Mouse (Mus musculus) neutrophil, adult 5-6 weeks (primary cell): Measurements from ENCODE around the gene Stambpl1. TPM values are rescaled to one million over a fixed set of nuclear protein-coding genes. Genes with fewer than 3 reads are reported as not detected.
"Not testable (repeated sequence)": the region's sequence is repeated elsewhere in the genome, so short reads cannot be mapped to it uniquely, and the experiment has no call there.

Experiments
- ATAC-seq: fragments of 151-379, 151-347 bp; 2 replicates; pipeline ENCODE4 v1.8.0; 2017; ENCODE audit warnings: mild to moderate bottlenecking, moderate TSS enrichment; ENCODE audit not compliant: insufficient number of reproducible peaks, poor library complexity, low FRiP score, severe bottlenecking; ENCODE audit errors: extremely low read depth
- total RNA-seq: library from RNA; stranded (forward); fragments of 200-1000 nt; gene quantifications from 2 replicates; pipeline ENCODE4 v1.2.3, GENCODE M21; 2017

The Stambpl1 gene
- total RNA-seq, 1 experiment from 2014 or later, result 35.0 TPM

DNA sequence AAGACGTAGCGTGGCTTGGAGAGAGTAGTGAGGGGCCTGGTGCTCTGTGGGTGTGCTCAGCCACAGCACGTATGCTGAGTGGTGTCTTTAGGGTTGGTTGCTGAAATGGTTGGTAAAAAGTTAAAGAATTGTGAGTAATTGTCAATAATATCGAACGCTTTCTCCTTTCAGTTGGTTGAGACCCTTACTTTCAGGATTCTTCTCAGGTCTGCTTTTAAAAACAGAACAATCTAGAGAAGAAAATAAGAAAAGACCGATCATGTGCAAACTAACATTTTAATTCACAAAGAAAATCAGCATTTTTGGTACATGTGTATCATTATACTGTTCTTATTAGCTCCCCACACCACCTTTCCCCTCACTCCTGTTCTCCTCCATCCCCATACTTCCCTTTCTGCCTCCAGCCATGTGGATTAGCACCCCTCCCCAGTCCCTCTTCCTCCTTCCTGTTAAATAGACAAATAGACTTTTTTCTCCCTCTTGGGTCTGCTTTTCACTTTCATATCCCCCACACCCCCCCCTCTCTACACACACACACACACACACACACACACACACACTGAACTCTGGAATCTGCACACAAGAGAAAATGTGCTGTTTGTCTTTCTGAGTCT is 2.2 kb downstream of the Stambpl1 start:
- no peak for ATAC-seq

DNA sequence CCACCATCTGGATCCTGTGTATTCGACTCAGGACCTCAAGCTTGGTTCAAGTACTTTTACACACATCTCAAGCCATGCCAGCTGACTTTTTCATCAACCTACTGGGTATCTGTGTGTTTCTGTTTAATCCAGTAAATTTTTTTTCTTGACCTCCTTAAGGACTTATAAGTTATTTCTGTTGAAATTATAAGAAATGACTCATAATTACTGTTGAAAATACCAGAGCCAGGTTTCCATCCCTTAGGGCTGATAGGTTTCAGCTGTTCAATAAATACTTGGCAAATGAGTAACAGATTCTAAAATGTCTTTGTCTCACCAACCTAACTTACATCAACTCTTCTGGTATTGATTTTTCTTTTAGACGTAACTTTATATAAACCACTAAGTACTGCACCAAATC is 3.0 kb downstream of the Stambpl1 start:
- no peak for ATAC-seq

DNA sequence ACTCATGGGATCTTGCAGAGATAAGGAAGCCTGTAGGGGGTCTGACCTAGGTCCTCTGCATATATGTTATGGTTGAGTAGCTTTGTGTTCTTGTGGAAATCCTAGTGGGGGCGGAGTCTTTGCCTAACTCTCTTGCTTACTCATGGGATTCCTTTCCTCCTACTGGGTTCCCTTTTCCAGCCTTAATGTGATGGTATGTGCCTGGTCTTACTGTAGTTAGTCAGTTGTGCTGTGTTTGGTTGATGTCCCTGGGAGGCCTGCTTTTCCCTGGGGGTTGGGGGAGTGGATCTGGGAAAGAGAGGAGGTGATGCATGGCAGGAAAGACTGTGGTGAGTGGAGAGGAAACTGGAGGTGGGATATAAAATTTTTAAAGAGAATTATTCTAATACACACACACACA is 6.0 kb downstream of the Stambpl1 start:
- no peak for ATAC-seq

DNA sequence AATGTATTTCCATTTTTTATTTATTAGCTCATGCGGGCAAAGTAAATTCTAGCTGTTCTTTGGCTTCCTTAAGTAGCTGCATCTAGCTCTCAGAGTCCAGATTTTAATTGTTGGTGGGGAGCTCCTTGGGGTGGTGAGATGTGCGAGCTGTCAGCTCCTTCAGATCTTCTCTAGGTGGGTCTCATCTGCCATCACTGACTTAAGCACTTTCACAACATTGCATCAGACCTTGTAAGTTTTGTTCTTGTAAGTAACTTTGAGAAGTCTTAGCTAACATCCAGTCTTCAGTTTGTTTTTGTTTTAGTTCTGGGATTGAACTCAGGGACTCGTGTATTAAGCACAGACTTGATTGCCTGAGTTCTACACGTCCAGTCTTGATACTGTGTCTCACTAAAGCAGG is 6.9 kb downstream of the Stambpl1 start:
- ATAC-seq, result no peak

DNA sequence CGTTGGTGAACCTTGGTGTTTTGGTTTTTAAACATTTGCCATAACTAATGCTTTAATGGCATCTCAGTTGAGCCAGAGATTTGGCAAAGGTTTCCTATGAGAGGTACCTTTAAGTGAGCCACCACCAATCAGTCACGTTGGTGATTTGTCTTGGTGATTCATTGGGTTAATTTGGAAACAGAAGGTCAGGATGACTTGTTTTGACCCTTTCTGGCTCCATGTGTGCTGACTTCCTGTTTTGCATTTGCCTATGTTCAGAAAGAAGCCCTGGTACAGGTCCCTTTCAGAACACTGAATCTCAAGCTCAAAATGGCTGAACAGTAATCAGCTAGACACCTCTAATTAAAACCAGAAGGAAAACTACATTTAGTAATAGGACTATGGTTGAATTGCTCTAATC is 7.5 kb downstream of the Stambpl1 start:
- peak; percentile 60; the same call in 1 of the 2 replicates for ATAC-seq

DNA sequence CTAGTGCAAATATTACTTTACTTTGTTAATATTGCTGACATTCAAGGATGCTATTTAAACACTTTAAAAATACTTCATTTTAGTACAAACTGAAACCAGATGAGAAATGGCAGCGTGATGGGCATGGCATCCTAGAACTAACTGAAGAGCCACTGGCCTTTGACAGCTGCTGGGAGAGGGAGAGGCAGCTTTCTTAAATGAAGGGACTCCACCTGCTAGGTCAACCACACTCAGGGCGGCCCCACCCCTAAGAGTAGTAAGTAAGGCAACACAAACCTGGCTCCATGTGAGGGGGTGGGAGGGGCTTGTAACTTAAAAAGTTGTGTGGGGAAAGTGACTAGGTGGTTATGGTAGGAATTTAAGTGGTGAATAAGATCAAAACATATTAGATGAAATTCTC is 10.6 kb downstream of the Stambpl1 start:
- no peak for ATAC-seq

DNA sequence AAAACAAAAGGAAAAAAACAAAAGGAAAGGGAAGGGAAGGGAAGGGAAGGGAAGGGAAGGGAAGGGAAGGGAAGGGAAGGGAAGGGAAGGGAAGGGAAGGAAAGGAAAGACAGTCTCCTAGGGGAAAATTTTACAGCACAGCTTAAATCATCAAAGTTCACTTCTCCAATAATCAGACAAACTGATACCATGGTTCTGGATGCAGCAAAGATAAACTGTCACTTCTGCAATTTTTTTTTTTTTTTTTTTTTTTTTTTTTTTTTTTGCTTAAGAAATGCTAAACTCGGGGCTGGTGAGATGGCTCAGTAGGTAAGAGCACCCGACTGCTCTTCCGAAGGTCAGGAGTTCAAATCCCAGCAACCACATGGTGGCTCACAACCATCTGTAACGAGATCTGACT is 14.1 kb downstream of the Stambpl1 start:
- ATAC-seq, result not testable (repeated sequence)

DNA sequence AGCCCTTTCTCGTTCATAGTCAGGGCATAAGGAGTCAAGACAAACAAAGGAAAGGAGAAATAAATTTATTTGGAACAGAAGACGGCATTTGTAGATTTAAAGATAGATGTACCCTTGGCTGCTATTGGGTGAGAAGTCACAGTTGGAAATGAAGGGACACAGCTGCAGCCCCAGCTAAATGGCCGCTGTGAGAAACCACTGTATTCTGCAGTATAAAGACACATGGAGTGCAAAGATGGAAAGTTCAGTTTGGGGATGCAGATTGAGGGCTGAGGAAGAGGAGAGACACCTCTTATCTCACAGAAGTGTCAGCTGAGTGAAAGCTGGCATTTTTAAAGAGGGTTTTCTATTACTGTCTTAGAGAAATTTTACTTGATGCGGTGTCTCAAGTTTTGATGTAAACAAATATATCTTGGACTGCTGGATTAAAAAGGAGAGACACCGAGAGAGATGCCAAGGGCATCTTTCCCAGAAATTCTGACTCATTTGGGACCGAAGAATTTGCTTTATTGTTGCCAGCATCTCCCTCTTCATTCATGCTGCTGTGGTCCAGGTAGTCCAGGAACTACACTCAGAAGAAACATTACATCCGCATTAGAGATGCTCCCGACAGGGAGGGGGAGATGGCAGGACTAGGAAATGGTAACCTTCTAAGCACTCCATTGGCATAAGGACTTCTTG is 14.9 kb downstream of the Stambpl1 start:
- ATAC-seq, result no peak

DNA sequence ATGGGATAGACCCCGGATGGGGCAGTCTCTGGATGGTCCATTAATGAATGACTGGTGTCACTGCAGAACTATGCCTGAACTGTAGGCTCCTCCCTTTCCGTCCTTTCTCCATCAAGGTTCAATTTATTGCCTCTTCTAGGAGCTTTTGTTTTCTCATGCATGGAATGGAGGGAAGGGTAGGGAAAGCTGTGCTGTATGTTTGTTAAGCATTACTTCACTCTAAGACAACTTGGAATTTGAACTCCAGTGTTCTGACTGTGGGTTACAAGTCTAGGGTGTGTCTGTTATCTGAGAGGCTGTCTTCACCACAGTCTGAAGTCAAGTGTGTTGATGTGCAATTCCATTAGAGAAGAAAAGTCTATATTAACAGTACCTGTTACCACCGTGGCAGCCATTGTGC is 17.0 kb downstream of the Stambpl1 start:
- ATAC-seq, result no peak

DNA sequence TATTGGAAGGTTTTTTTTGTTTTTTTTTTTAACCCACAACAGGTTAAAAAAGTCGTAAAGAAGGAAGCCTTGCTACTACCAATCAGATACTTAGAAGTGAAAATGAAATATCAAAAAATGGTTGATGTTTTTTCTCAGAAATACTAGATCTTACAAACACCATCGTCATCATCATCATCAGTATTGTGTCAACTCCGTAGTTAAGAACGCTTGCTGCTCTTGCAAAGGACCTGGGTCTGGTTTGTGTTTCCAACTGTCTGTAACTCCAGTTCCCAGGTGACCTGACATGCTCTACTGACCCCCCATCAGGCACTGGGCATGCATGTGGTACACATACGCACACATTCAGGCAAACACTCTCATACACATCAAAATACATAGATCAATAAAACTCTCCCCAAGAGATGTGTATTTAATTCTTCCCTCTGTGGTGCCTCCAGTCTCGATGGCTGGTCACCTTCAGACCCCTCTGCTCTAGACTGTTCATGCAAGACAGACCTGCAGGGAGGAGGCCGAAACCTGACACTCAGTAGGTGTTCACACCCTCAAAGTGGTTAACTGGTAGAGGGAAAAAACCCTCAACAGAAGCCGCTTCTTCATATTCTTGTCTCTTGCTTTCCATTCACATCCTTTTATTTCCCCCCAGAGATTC is 18.0 kb downstream of the Stambpl1 start:
- no peak for ATAC-seq

DNA sequence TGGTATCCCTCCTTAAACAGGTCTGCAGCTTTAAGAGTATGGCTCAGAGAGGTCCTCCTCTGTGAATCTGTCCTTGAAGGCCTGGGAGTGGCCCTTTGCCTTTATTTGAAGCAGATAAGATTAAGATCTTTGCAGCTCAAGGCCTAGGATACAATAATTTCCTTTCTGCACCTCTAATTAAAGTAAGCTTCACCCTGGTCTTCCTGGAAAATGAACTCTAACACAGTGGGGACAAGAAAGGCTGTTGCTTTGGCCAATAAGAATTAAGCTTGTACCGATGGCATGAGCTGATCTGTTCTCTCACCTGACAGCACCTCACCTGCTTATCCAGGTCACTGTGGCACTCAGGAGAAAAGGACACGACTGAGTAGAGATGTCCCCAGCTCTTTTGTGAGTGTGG is 18.8 kb downstream of the Stambpl1 start:
- no peak for ATAC-seq

DNA sequence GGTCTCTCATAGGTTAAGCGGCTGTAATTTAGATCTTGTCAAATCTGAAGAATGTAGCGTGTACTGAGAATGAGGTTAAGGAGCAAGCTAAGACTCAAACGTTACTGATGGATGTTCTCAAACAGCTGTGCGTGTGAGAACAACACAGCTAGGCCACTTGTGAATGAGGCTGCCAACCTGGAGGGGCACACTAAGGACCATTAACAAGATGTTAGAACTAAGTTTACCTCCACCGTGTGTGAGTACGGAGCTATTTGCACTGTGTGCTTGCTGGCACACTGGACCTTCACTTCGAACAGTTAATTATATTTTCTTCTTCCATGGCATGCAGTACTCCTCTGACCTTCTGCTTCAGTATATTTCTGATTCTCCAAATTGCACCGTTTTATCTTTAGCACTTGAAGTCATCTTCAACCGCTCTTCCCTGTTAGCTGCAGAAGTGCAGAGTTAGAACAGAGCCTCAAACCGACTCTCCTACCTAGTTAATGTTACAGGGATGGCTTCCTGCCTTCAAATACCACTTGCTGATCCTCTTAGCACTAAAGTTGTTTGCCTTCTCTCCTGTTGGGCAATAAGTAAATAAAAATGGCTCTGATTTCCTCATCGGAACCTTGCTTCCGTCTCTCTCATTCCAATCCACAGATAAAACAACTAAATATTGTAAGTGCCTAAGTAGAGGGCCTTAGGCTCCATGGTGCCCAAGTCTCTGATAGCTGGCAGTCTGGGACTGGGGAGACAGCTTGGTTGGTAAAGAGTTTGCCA is 20.6 kb downstream of the Stambpl1 start:
- no peak for ATAC-seq

DNA sequence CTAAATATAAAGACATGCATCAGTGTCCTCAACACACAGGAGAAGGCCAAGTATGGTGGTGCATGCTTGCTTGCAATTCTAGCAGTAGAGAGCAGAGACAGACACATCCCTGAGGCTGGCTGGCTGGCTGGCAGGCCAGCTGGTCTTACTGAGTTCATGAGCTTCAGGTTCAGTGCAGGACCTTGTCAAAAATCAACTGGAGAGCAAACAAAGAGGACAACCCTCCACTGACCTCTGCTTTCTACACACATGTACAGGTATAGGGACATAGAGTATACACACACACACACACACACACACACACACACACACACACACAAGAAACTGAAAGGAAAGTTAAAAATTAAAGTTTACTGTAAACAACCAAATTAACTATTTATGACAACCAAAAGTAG is 21.2 kb downstream of the Stambpl1 start:
- no peak for ATAC-seq

DNA sequence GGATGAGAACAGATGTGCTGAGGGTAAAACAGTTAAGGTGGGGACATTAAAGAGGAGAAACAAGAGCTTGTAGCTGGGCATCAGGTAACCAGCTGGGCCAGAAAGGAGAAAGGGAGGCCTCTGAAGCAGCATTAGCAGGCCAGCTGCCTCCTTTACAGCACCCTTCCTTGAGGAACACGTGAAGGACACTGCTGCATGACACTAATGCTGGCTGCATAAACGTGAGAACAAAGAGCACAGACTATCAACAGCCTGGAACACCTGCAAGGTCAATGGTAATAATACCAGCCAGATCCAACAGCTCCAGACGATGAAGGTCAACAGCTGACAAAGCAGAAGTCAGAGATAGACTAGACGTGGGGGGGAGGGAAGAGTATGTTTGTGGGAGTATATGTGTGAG is 22.1 kb downstream of the Stambpl1 start:
- ATAC-seq, result no peak

DNA sequence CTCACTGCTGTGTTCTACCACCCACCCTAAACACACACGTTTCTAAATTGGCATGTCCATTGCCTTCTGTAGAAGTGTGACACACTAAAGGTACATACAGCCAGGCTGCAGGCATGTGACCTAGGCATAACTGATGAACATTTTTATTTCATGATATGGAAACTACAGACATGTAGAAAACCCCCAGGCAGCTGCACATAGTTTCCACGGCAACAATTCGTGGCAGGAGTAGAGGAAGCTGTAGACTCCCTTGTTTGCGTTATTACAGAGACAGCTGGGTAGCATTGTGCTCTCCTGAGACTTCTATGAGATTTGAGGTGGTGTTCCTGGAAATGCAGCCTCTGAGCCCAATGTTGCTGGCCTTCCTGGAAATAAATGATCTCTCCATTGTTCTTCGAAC is 24.9 kb downstream of the Stambpl1 start:
- no peak for ATAC-seq

DNA sequence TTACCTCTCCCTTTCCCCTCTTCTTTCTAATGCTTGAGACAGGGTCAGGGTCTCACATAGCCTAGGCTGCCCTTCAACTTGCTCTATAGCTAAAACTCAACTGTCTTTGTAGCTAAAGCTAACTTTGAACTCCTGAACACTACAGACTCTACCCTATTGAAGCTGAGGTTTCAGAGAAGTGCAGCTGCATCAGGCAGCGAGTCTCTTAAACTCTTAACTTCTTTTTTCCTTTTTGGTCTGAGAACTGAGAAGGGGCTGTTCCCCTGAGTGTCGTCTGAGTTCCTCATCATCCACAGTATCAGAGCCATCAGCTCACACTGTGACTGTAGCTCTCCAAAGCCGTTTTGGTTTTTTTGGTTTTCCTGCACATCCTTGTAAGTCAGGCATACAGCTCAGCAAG is 25.7 kb downstream of the Stambpl1 start:
- ATAC-seq, result no peak

DNA sequence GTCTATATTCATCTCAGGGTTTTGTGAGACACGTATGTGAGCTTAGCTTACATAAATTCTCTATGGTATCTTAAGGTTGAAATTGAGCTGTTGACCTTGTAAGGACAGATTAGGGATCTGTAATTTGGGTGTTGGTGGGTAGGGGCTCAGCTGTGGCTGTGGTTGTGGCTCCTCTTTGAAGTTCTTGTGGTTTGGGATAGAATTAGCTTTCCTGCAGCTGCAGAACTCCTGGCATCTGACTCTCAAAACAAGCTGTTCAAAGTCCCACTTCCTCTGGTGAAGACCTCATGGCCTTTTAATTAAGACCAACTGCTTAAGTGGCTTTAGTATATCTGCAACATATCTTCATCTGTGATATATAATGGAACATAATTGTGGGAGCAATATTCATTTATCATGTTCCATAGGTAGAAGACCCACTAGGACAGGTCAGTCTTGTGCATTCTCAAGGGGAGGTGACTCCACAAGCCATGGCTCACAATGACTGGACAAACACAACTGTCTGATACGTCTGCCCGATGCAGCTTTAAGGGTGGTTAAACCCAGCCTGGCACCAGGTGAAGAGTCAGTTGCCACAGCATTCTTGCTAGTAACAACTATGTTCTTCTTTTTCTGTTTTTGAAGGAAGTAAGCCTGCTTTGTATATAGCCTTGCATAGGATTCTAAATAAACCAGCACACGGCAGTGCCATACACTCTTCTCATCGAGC is 27.4 kb downstream of the Stambpl1 start:
- ATAC-seq, result no peak

DNA sequence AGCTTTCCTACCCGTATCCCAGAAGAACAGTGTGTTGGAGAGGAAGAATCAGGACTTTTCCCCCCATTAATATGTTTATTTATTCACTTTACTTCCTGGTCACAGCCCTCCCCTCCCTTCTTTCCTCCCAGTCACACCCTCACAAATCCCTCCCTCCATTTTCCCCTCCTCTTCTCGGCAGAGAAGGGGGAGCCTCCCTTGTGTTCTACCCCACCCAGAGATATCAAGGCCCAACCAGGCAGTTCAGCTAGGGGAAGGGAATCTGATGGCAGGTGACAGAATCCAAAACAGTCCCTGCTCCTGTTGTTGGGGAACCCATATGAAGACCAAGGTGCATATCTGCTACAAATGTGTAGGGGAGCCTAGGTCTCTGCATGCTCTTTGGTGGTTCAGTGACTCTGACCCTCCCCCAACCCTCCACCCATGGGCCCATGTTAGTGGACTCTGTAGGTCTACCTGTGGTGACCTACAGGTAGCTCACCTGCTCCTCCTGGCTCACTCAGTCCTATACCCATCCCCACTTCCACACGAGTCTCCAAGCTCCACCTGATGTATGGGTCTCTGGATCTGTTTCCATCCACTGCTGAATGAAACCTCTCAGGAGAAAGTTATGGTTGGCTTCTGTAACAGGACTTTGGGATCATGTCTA is 28.8 kb downstream of the Stambpl1 start:
- no peak for ATAC-seq

DNA sequence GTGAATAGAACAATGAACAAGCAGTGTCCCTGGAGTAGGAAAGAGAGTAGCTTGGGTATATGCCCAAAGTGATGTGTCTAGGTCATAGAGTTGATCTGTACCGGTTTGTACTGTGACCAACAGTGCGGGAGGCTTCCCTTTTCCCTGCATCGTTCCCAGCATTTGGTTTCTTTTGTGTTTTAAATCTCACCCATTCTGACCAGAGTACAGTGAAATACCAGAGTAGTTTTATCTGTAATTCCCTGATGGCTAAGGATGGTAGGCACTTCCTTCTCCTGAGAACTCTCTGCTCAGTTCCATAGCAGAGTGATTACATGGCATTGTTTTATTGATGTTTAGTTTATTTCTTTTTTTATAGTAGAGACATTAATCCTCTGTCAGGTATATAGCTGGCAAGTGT is 30.8 kb downstream of the Stambpl1 start:
- no peak for ATAC-seq
